Mouse (Mus musculus) stomach, postnatal 0 days (tissue): ENCODE measurements around the gene Dph5. TPM values are rescaled to one million over a fixed set of nuclear protein-coding genes. Genes with fewer than 3 reads are reported as not detected.

Experiments used
- ATAC-seq: fragments of 200-750 bp; cut with Nextera tagmentation; 2 replicates; pipeline ENCODE4 v1.8.0; 2017; ENCODE audit not compliant: low FRiP score, low TSS enrichment
- DNase-seq: peaks from one replicate; pipeline ENCODE4 v3.0.0-alpha.2; 2016; ENCODE audit warnings: low spot score
- H3K27ac ChIP-seq: fragments of 300-500 bp; sonication (generic); replicated peaks from 2 replicates; pipeline ENCODE4 v1.5.1; 2014; ENCODE audit warnings: mild to moderate bottlenecking, control low read depth
- H3K27me3 ChIP-seq: fragments of 300-500 bp; sonication (generic); 2 replicates; pipeline ENCODE4 v1.6.1; 2014; ENCODE audit warnings: low read length; ENCODE audit not compliant: control insufficient read depth, insufficient read depth
- H3K36me3 ChIP-seq: fragments of 300-500 bp; sonication (generic); 2 replicates; pipeline ENCODE4 v1.6.1; 2014; ENCODE audit warnings: low read length, mixed read lengths; ENCODE audit not compliant: control insufficient read depth, insufficient read depth
- H3K4me1 ChIP-seq: fragments of 300-500 bp; sonication (generic); replicated peaks from 2 replicates; pipeline ENCODE4 v1.6.1; 2014; ENCODE audit warnings: antibody characterized with exemption; ENCODE audit not compliant: control insufficient read depth, insufficient read depth
- H3K4me2 ChIP-seq: fragments of 300-500 bp; sonication (generic); replicated peaks from 2 replicates; pipeline ENCODE4 v1.6.1; 2014; ENCODE audit warnings: low read depth, mild to moderate bottlenecking, control low read depth, moderate library complexity
- H3K4me3 ChIP-seq: fragments of 300-500 bp; sonication (generic); 2 replicates; pipeline ENCODE4 v1.5.1; 2014; ENCODE audit warnings: low read depth, low read length, control low read depth
- H3K9ac ChIP-seq: fragments of 300-500 bp; sonication (generic); 2 replicates; pipeline ENCODE4 v1.6.1; 2014; ENCODE audit warnings: mild to moderate bottlenecking, low read length, control low read depth, mixed read lengths
- H3K9me3 ChIP-seq: fragments of 300-500 bp; sonication (generic); 2 replicates; pipeline ENCODE4 v1.6.1; 2016; ENCODE audit warnings: low read length; ENCODE audit not compliant: control insufficient read depth
- CTCF ChIP-seq: IDR thresholded peaks from 2 replicates; pipeline ENCODE4 v1.5.1; 2016; ENCODE audit warnings: antibody characterized with exemption, low read depth, mild to moderate bottlenecking, moderate library complexity
- EP300 ChIP-seq: optimal IDR thresholded peaks from 2 replicates; pipeline ENCODE3; 2016; ENCODE audit warnings: antibody characterized with exemption
- WGBS: fragments of 180-500 bp; shearing (Covaris S2); extraction: QIAGEN DNeasy Blood & Tissue Kit; methylation state at CpG from one replicate; pipeline ENCODE4 v1.1.7; 2014; 5-methylcytosine and 5-hydroxymethylcytosine counted together
- polyA plus RNA-seq: library from polyadenylated mRNA; unstranded; fragments of >200 nt; fragmentation: Nextera tagmentation; extraction: Ambion mirVana; gene quantifications from 2 replicates; pipeline ENCODE4 v1.2.1, GENCODE M21; 2015

Gene Dph5
- polyA plus RNA-seq, 1 experiment from 2014 or later: 18.2 TPM

DNA sequence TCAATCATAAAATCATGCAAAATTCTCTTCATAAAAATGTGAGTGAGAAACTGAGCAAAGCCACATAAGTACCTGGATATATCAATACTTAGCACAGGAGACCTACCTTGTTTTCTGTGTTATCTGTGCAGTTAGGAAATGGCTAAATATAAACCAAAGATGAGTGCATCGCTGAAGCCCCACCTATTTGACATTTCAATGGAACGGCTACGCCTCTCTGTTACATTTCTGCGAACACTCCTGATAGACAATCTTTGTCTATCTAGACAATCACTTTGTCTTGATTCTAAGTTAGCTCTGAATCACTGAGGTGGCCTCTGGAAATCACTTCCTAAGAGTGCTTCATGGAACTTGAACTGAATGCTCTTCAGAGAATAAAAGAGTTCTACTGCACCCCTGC, 52.9 kb downstream of the Dph5 start:
- Histone ChIP-seq H3K9me3 (no peaks in the 10 kb centered on the region), H3K4me2 (no peak overlapping the region), H3K27me3 (no peaks in the 10 kb centered on the region), H3K9ac (no peak overlapping the region), H3K36me3 (peaks cover 10% of the 10 kb centered on the region), H3K4me3 (no peak overlapping the region), H3K4me1 (no peaks in the 10 kb centered on the region), H3K27ac (no peak overlapping the region)
- WGBS: 88% methylated on average over 4 of the region's 4 CpGs
- no peak for TF ChIP-seq CTCF
- TF ChIP-seq EP300: no peak
- ATAC-seq (no peak), DNase-seq (no peak)

DNA sequence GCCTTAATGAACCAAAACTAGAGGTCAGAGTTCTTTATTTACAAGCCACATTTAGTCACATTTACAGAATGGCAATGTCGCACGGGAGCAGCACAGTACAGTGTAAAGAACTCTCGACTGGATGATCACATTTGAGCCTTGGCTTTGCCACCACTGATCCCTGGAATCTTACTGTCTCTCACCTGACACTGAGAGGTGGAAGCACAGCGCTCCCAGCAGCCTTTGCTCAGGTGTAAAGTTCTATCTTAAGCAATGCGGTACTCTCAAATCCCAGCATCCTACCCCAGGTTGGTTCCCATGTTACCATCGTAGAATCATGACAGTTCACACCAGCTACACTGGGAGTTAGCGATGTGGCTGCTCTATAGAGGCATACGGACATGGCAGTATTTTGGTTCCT, 53.8 kb downstream of the Dph5 start:
- TF ChIP-seq CTCF (no peak), EP300 (no peak)
- 93% methylated on average over 8 of the region's 8 CpGs for WGBS
- no peaks in the 10 kb centered on the region for H3K27me3 ChIP-seq
- no peak overlapping the region for H3K4me3 ChIP-seq
- no peak for DNase-seq
- H3K4me1 ChIP-seq: no peaks in the 10 kb centered on the region
- no peak overlapping the region for H3K27ac ChIP-seq
- peaks cover 14% of the 10 kb centered on the region for H3K36me3 ChIP-seq
- H3K4me2 ChIP-seq: no peak overlapping the region
- H3K9me3 ChIP-seq: no peaks in the 10 kb centered on the region
- H3K9ac ChIP-seq: no peak overlapping the region
- no peak for ATAC-seq

DNA sequence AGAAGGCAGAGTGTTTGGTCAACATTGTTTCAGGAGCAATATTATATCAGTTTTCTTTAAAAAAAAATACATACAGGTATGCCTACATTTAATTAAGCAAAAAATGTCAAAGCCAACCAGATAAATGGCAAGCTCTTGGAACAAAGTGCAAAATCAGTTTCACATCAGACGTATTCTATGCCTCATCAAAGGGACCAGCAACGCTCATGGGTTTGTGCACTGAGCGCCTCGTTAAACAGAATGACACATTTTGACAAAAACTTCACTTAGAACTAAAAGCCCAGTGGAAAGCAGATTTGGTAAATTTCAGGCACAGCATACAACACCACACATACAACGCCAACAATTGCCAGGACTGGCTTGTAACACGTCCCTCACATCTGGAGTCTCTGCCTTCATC, 56.7 kb downstream of the Dph5 start:
- Histone ChIP-seq H3K4me3 (no peak overlapping the region), H3K27me3 (no peaks in the 10 kb centered on the region), H3K4me1 (no peaks in the 10 kb centered on the region), H3K36me3 (peaks cover 14% of the 10 kb centered on the region), H3K9me3 (no peaks in the 10 kb centered on the region), H3K4me2 (no peak overlapping the region), H3K27ac (no peak overlapping the region), H3K9ac (no peak overlapping the region)
- 92% methylated on average over 6 of the region's 6 CpGs for WGBS
- no peak for ATAC-seq
- TF ChIP-seq EP300 (no peak), CTCF (no peak)
- DNase-seq: no peak

DNA sequence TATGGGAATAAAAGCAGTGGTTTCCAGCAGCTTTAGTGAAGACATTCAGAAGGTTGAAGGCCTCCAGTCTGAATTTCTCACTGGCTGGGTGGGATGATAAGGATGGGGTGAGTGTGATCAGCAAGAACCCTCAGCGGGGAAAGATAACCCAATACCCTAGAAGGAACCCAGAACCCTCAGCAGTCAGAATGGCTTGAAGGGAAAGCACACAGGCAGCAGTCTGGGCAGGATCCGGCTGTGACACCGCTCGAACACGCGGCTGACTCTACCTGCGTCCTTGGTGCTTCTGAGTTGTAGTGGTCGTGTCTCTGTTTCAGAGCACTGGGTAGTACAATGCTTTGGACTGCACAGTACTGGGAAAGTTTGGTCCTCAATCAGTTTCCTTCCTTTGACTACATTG, 58.6 kb downstream of the Dph5 start:
- no peak overlapping the region for H3K27ac ChIP-seq
- DNase-seq (no peak), ATAC-seq (no peak)
- no peak overlapping the region for H3K4me2 ChIP-seq
- H3K9me3 ChIP-seq: no peaks in the 10 kb centered on the region
- H3K27me3 ChIP-seq: no peaks in the 10 kb centered on the region
- 96% methylated on average over 8 of the region's 8 CpGs for WGBS
- peaks cover 10% of the 10 kb centered on the region for H3K36me3 ChIP-seq
- TF ChIP-seq EP300 (no peak), CTCF (no peak)
- no peaks in the 10 kb centered on the region for H3K4me1 ChIP-seq
- H3K4me3 ChIP-seq: no peak overlapping the region
- H3K9ac ChIP-seq: no peak overlapping the region

DNA sequence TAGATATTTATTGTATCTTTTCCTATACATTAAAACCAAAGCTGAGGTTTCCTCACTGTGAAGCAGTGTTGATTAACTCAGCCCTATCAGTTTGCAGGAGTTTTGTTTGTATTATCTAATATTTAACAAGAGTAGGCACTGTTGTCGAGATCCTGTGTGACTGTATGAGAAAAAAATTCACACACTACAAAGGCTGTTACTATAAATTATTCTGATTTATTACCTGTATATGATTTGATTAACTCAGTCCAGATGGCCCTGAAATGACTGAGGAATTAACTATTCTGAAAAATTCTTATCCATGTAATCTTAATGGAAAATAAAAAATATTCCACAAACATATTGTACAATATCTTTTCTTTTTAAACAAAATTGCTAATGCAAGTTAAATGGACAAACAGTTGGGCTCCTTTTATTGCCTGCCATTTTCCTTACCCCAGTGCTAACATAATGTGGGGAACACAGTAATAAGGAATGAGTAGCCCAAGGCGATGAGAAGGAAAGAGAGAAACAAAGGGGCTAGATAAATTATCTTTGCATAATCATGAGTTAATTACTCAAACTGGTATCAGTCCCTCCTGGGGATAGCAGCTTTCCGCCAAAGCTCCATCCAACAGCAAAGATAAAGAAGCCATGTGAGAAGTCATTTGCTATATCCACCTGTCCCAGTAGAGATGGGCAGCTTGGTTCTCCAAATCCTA, 61.7 kb downstream of the Dph5 start:
- H3K4me1 ChIP-seq: no peaks in the 10 kb centered on the region
- no peak for TF ChIP-seq EP300

DNA sequence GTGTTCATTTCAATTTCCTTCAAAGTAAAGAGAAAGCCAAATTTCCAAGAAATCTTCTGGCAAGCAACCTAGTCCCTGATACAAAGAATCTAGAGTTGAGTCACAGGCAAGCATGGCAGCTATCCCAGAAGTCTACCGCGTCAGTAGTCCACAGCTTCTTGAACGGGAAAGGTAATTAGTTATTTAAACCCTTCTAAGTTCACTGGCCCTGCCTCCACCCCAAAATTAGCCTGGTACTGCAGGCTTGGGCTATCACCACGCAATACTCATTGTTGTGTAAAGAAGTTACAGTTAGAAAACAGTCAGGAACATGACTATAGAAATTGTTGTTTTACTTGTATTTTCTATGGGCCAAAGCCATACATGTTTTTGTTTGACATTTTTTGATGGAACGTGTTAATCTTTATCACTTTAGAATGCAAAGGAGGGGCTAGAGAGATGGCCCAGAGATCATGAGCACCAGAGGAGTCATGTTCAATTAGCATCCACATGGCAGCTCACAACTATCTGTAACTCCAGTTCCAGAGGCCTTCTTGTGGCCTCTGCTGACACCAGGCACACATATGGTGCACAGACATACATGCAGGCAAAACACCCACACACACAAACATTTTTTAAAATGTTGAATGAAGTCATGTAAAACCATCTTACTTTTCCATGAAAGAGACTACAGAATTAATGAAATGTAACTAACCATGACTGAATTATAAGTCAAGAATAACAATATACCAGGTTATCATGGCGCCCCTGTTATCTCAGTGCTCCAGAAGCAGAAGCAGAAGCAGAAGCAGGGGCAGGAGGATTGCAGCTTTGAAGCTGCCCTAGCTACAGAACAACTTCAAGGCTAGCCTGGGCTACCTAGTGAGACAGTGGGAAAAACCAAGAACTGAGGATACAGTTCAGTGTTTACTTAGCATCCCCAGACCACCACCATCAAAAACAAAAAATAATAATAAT, 62.6 kb downstream of the Dph5 start:
- DNase-seq (no peak), ATAC-seq (no peak)
- TF ChIP-seq EP300 (no peak), CTCF (no peak)
- Histone ChIP-seq H3K4me1 (no peaks in the 10 kb centered on the region), H3K9me3 (no peaks in the 10 kb centered on the region), H3K4me3 (no peak overlapping the region), H3K36me3 (peaks cover 13% of the 10 kb centered on the region), H3K27ac (no peak overlapping the region), H3K4me2 (no peak overlapping the region), H3K27me3 (no peaks in the 10 kb centered on the region), H3K9ac (no peak overlapping the region)
- WGBS: 78% methylated on average over 6 of the region's 6 CpGs

More for the DNA sequence above, 61.7 kb downstream of the Dph5 start:
- no peaks in the 10 kb centered on the region for H3K27me3 ChIP-seq
- H3K4me3 ChIP-seq: no peak overlapping the region
- no peak for ATAC-seq
- no peak overlapping the region for H3K4me2 ChIP-seq
- H3K9me3 ChIP-seq: no peaks in the 10 kb centered on the region
- DNase-seq: no peak
- 63% methylated on average over 3 of the region's 3 CpGs for WGBS
- H3K9ac ChIP-seq: no peak overlapping the region
- no peak overlapping the region for H3K27ac ChIP-seq
- H3K36me3 ChIP-seq: peaks cover 13% of the 10 kb centered on the region
